Mouse (Mus musculus) myocyte (in vitro differentiated cells): ENCODE measurements around the gene Prdm9.

Experiments
- CEBPB ChIP-seq: IDR thresholded peaks from 2 replicates; pipeline ENCODE4 v1.6.1; 2011; ENCODE audit warnings: mild to moderate bottlenecking, moderate library complexity; ENCODE audit not compliant: poor library complexity, insufficient read depth, severe bottlenecking
- E2F4 ChIP-seq: IDR thresholded peaks from one replicate; pipeline ENCODE4 v1.6.1; 2011; ENCODE audit warnings: mild to moderate bottlenecking, control low read depth, moderate library complexity; ENCODE audit not compliant: insufficient read depth
- MAX ChIP-seq: IDR thresholded peaks from one replicate; pipeline ENCODE4 v1.6.1; 2011; ENCODE audit warnings: low read depth, mild to moderate bottlenecking, control low read depth
- MYOD1 ChIP-seq, 3 experiments: IDR thresholded peaks; one replicate each; pipeline ENCODE4 v1.6.1; 2011; ENCODE audit warnings: control low read depth in 2 of 3, low read depth in 2 of 3, mild to moderate bottlenecking in 2 of 3, moderate library complexity in 1 of 3; ENCODE audit not compliant: insufficient read length in 2 of 3, control insufficient read depth in 1 of 3
- MYOG ChIP-seq, 3 experiments: IDR thresholded peaks; one replicate each; pipeline ENCODE4 v1.6.1; 2011; ENCODE audit warnings: control low read depth in 2 of 3, low read depth in 2 of 3, mild to moderate bottlenecking in 2 of 3; ENCODE audit not compliant: insufficient read length in 2 of 3, control insufficient read depth in 1 of 3, insufficient read depth in 1 of 3
- POLR2A ChIP-seq: IDR thresholded peaks from one replicate; pipeline ENCODE4 v1.6.1; 2011; ENCODE audit warnings: low read depth, mild to moderate bottlenecking, control low read depth, moderate library complexity; ENCODE audit not compliant: insufficient read length
- USF1 ChIP-seq: IDR thresholded peaks from one replicate; pipeline ENCODE4 v1.6.1; 2011; ENCODE audit warnings: low read depth, mild to moderate bottlenecking, control low read depth, moderate library complexity

GRCm38 (mm10) chr17:15536457-15536904 lies 27.7 kb downstream of the Prdm9 start:
- TF ChIP-seq POLR2A (no peak), MYOD1 (IDR thresholded peaks at IDR 0.05; ENCODE audit: control insufficient read depth in 1 of 3, insufficient read length in 2 of 3, low read depth in 2 of 3) (no peak), MAX (no peak), USF1 (no peak), CEBPB (no peak), MYOG (IDR thresholded peaks at IDR 0.05; ENCODE audit: control insufficient read depth in 1 of 3, insufficient read depth in 1 of 3, insufficient read length in 2 of 3, low read depth in 2 of 3) (no peak), E2F4 (no peak)
